Mouse (Mus musculus): ENCODE measurements at regions not wholly inside any gene's neighbourhood (a gene's known extent, or its start where the extent isn't known, plus 50 kb on each side); places are given as distances from the start of the nearest gene placed in this dataset.

DNA sequence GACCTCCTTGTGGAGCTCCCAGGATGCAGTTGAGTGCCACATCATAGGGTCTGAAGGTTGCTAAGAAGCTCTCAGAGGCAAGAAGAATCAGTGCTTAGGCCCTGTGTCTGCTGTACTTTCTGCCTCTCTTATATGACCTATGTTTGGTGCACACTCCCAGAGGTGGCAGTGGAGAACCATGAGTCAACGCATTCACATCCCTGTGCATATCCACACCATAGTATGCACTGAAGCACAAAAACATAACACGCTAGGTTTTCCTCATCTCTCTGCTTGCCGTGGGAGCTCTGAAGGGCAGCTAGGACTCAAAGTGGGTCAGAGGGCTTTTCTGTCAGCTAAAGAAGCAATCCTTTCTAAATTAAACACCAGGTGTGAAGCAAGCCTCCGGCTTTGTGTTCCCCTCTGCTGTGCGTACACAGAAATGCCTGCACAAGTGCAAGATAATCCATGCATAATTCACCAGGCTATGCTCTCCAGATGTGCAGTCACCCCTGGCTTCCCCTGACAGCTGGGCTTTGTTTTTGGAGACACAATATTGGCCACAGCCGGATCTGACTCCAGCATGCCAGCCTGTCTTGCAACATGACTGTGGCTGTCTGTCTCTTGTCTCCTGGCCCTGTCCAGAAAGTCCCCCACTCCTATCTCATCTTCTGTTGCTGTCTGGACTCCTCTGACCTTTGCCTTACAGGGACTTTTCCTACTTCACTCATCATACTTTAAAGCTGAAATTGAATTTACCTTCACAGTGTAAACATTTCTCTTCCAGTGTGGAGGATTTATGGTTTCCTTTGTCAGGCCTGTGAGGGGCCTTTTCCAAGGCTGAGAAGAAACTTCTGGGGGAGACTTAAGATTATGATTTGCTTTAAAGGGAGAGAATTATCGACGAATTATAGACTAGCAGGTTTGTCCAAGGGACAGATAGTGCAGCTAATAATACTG lies 405.1 kb upstream of the Mctp2 start:
- no peaks in the 10 kb centered on the region for H3K4me1 ChIP-seq (ENCODE audit: control insufficient read depth in 2 of 2, insufficient read depth in 2 of 2, low read length in 2 of 2)
- no peak overlapping the region for H3K9ac ChIP-seq (ENCODE audit: low read length)
- H3K27me3 ChIP-seq (ENCODE audit: control insufficient read depth, insufficient read depth, low read length), result no peaks in the 10 kb centered on the region
- 69% methylated on average over 8 of the region's 8 CpGs for WGBS
- no peaks in the 10 kb centered on the region for H3K9me3 ChIP-seq (ENCODE audit: control insufficient read depth, low read length)
- H3K4me2 ChIP-seq (ENCODE audit: low read length), result no peak overlapping the region
- H3K27ac ChIP-seq (replicated peaks in 1 of 2; ENCODE audit: control insufficient read depth in 1 of 2, insufficient read depth in 1 of 2, low read depth in 2 of 2, low read length in 2 of 2), result no peak overlapping the region
- no peak overlapping the region for H3K4me3 ChIP-seq (ENCODE audit: control insufficient read depth in 1 of 2, insufficient read depth in 1 of 2, low read depth in 1 of 2, low read length in 2 of 2)
- no peaks in the 10 kb centered on the region for H3K36me3 ChIP-seq (ENCODE audit: control insufficient read depth, insufficient read depth, low read length)
- no peak for ATAC-seq (ENCODE audit: insufficient number of reproducible peaks, insufficient read depth, low FRiP score, low read depth)

DNA sequence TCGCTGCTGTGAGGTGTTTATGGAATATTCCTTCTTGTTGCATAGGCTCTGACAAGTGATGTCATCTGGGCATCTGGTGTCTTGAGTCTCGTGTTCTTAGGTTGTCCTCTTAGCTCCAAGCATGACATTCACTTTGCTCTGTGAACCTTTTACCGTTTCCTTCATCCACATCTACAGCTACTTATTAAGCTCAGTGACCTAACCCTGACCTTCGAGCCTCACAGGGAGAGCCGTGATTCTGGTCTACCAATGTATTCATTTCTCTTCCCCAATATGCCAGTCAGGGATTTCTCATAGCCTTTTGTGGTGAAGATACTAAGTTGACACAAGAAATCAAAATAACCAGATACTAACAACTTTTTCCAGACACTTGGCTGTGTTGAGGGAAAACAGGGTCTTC lies 409.0 kb upstream of the Mctp2 start:
- Histone ChIP-seq H3K27me3 (ENCODE audit: control insufficient read depth, insufficient read depth, low read length) (no peaks in the 10 kb centered on the region), H3K4me3 (ENCODE audit: control insufficient read depth in 1 of 2, insufficient read depth in 1 of 2, low read depth in 1 of 2, low read length in 2 of 2) (no peak overlapping the region), H3K27ac (replicated peaks in 1 of 2; ENCODE audit: control insufficient read depth in 1 of 2, insufficient read depth in 1 of 2, low read depth in 2 of 2, low read length in 2 of 2) (no peak overlapping the region), H3K4me1 (ENCODE audit: control insufficient read depth in 2 of 2, insufficient read depth in 2 of 2, low read length in 2 of 2) (no peaks in the 10 kb centered on the region), H3K4me2 (ENCODE audit: low read length) (no peak overlapping the region), H3K36me3 (ENCODE audit: control insufficient read depth, insufficient read depth, low read length) (no peaks in the 10 kb centered on the region), H3K9me3 (ENCODE audit: control insufficient read depth, low read length) (no peaks in the 10 kb centered on the region), H3K9ac (ENCODE audit: low read length) (no peak overlapping the region)
- WGBS, result 75% methylated on average over 5 of the region's 5 CpGs
- ATAC-seq (ENCODE audit: insufficient number of reproducible peaks, insufficient read depth, low FRiP score, low read depth), result no peak

DNA sequence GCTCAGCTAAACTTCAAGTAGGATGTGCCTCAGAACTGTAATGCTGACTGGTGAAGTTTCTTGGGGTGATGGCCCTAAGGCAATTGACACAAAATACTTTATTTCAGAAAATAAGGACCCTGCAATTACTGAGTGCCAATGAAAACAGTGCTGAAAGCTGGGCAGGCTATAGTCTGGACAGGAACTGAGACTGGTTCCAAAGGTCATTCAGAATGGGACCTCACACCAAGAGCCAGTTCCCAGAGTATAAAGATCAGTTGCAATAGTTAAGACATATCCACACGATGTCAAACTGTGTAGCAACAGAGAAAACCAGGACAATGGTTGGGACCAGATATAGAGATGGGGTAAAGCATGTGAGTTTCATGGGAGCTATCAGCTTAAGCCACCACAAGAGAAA lies 409.6 kb upstream of the Mctp2 start:
- 57% methylated on average over 1 of the region's 1 CpGs for WGBS

DNA sequence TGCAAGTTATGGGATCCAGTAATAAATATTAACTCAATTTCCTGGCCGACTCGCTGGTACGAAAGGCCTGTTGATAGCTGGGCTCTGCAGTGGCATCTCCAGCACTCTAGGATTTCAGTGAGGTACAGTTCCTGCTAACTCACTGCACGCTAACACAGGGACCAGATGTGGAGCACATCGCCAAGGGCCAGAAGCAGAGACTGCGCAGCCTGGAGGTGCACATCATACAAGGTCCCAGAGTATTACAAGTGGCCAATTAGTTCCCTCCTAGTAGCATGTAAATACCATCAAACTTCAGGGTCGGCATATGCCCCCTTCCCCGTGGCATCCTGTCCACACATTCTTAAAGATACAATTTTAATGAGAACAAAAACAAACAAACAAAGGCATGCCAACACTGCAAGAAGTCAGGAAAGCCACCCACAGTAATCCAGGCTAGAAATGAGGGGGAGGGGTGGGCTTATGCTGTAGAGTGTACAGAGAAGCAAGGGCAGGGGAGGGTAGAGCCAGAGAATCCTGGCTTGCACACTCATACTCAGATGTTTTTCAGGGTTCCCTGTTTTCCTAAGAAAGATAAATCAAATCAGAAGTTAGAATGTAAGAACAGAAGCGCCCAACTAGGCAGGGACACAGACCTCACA lies 419.9 kb upstream of the Mctp2 start:
- Histone ChIP-seq H3K4me3 (ENCODE audit: control insufficient read depth in 1 of 2, insufficient read depth in 1 of 2, low read depth in 1 of 2, low read length in 2 of 2) (no peak overlapping the region), H3K9ac (ENCODE audit: low read length) (no peak overlapping the region), H3K4me1 (ENCODE audit: control insufficient read depth in 2 of 2, insufficient read depth in 2 of 2, low read length in 2 of 2) (no peaks in the 10 kb centered on the region), H3K4me2 (ENCODE audit: low read length) (no peak overlapping the region), H3K9me3 (ENCODE audit: control insufficient read depth, low read length) (no peaks in the 10 kb centered on the region), H3K36me3 (ENCODE audit: control insufficient read depth, insufficient read depth, low read length) (no peaks in the 10 kb centered on the region), H3K27me3 (ENCODE audit: control insufficient read depth, insufficient read depth, low read length) (no peaks in the 10 kb centered on the region), H3K27ac (replicated peaks in 1 of 2; ENCODE audit: control insufficient read depth in 1 of 2, insufficient read depth in 1 of 2, low read depth in 2 of 2, low read length in 2 of 2) (no peak overlapping the region)
- 76% methylated on average over 9 of the region's 9 CpGs for WGBS
- ATAC-seq (ENCODE audit: insufficient number of reproducible peaks, insufficient read depth, low FRiP score, low read depth), result no peak

More for the DNA sequence above, 409.6 kb upstream of the Mctp2 start:
- H3K4me3 ChIP-seq (ENCODE audit: control insufficient read depth in 1 of 2, insufficient read depth in 1 of 2, low read depth in 1 of 2, low read length in 2 of 2), result no peak overlapping the region
- H3K36me3 ChIP-seq (ENCODE audit: control insufficient read depth, insufficient read depth, low read length), result no peaks in the 10 kb centered on the region
- H3K9me3 ChIP-seq (ENCODE audit: control insufficient read depth, low read length), result no peaks in the 10 kb centered on the region
- ATAC-seq (ENCODE audit: insufficient number of reproducible peaks, insufficient read depth, low FRiP score, low read depth), result no peak
- H3K4me2 ChIP-seq (ENCODE audit: low read length), result no peak overlapping the region
- no peak overlapping the region for H3K9ac ChIP-seq (ENCODE audit: low read length)
- H3K4me1 ChIP-seq (ENCODE audit: control insufficient read depth in 2 of 2, insufficient read depth in 2 of 2, low read length in 2 of 2), result no peaks in the 10 kb centered on the region
- no peaks in the 10 kb centered on the region for H3K27me3 ChIP-seq (ENCODE audit: control insufficient read depth, insufficient read depth, low read length)
- no peak overlapping the region for H3K27ac ChIP-seq (replicated peaks in 1 of 2; ENCODE audit: control insufficient read depth in 1 of 2, insufficient read depth in 1 of 2, low read depth in 2 of 2, low read length in 2 of 2)

DNA sequence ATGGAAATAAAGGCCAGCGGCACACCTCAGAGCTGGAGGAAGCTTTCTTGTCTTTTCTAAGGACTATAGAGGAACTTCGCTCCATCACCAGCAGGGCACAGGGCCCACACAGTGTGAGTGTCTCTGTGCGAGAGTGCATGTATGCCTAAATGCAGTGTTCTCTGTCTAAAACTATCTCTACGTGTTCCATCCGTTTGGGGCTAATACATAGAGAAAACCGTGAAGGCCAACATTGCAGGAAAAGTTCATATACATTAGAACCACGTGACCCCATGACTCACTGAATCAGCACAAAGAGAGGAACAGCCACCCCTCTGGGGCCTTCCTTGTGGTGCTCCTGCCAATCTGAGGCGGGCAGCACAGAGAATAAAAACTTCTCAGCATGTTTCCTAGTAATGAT lies 431.4 kb upstream of the Mctp2 start:
- Histone ChIP-seq H3K9ac (ENCODE audit: low read length) (no peak overlapping the region), H3K4me1 (ENCODE audit: control insufficient read depth in 2 of 2, insufficient read depth in 2 of 2, low read length in 2 of 2) (no peaks in the 10 kb centered on the region), H3K27me3 (ENCODE audit: control insufficient read depth, insufficient read depth, low read length) (no peaks in the 10 kb centered on the region), H3K36me3 (ENCODE audit: control insufficient read depth, insufficient read depth, low read length) (no peaks in the 10 kb centered on the region), H3K9me3 (ENCODE audit: control insufficient read depth, low read length) (no peaks in the 10 kb centered on the region), H3K27ac (replicated peaks in 1 of 2; ENCODE audit: control insufficient read depth in 1 of 2, insufficient read depth in 1 of 2, low read depth in 2 of 2, low read length in 2 of 2) (no peak overlapping the region), H3K4me3 (ENCODE audit: control insufficient read depth in 1 of 2, insufficient read depth in 1 of 2, low read depth in 1 of 2, low read length in 2 of 2) (no peak overlapping the region), H3K4me2 (ENCODE audit: low read length) (no peak overlapping the region)
- no peak for ATAC-seq (ENCODE audit: insufficient number of reproducible peaks, insufficient read depth, low FRiP score, low read depth)
- 74% methylated on average over 8 of the region's 8 CpGs for WGBS

DNA sequence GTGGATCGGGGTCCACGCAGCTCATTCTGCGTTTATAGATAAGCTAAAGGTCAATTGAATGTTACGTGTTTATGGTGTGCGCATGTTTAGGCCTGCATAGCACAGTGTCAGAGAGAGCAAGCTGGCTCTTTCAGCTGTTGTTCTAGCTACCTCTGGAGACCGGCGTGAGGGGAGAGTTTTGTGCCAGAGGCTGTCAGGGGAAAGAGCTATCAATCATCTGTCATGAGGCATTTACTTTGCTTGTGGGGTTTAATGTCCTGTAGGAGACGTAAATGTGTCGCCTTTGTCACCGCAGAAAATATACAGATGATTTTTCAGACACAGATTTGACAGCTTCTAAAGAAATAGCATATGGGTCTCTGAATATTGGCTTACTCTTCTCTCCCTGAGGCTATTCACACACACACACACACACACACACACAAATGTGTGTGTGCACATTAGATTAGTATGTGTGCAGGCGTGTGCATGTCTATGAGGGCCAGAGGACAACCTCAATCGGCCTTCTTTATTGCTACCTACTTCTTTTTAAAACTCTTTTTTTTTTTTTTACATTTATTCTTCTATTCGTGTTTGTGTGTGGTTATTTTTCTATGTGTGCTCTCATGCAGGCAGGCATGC lies 432.0 kb upstream of the Mctp2 start:
- H3K4me3 ChIP-seq (ENCODE audit: control insufficient read depth in 1 of 2, insufficient read depth in 1 of 2, low read depth in 1 of 2, low read length in 2 of 2), result no peak overlapping the region
- H3K9me3 ChIP-seq (ENCODE audit: control insufficient read depth, low read length), result no peaks in the 10 kb centered on the region
- H3K27me3 ChIP-seq (ENCODE audit: control insufficient read depth, insufficient read depth, low read length), result no peaks in the 10 kb centered on the region
- no peak overlapping the region for H3K9ac ChIP-seq (ENCODE audit: low read length)
- H3K4me1 ChIP-seq (ENCODE audit: control insufficient read depth in 2 of 2, insufficient read depth in 2 of 2, low read length in 2 of 2), result no peaks in the 10 kb centered on the region
- no peak overlapping the region for H3K4me2 ChIP-seq (ENCODE audit: low read length)
- H3K36me3 ChIP-seq (ENCODE audit: control insufficient read depth, insufficient read depth, low read length), result no peaks in the 10 kb centered on the region
- WGBS, result 75% methylated on average over 13 of the region's 13 CpGs
- ATAC-seq (ENCODE audit: insufficient number of reproducible peaks, insufficient read depth, low FRiP score, low read depth), result no peak
- no peak overlapping the region for H3K27ac ChIP-seq (replicated peaks in 1 of 2; ENCODE audit: control insufficient read depth in 1 of 2, insufficient read depth in 1 of 2, low read depth in 2 of 2, low read length in 2 of 2)

DNA sequence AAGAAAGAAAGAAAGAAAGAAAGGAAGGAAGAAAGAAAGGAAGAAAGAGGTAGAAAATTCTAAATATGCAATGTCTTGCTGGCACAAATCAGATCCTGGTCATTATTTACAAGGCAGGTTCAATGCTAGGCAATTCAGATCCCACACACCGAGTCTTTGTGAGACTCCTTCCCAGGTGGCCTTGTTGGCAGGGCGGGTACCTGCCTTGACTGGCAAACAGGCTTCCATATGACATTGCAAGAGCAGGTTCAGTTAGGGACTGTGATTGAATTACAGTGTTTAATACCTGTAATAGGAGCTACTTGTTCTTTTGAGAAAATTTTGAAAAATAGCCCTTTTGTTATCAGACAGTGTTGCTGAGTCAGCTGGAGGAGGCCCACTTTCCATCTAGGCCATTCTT lies 436.0 kb upstream of the Mctp2 start:
- Histone ChIP-seq H3K27ac (replicated peaks in 1 of 2; ENCODE audit: control insufficient read depth in 1 of 2, insufficient read depth in 1 of 2, low read depth in 2 of 2, low read length in 2 of 2) (no peak overlapping the region), H3K36me3 (ENCODE audit: control insufficient read depth, insufficient read depth, low read length) (no peaks in the 10 kb centered on the region), H3K4me1 (ENCODE audit: control insufficient read depth in 2 of 2, insufficient read depth in 2 of 2, low read length in 2 of 2) (no peaks in the 10 kb centered on the region), H3K9ac (ENCODE audit: low read length) (no peak overlapping the region), H3K4me3 (ENCODE audit: control insufficient read depth in 1 of 2, insufficient read depth in 1 of 2, low read depth in 1 of 2, low read length in 2 of 2) (no peak overlapping the region), H3K9me3 (ENCODE audit: control insufficient read depth, low read length) (no peaks in the 10 kb centered on the region), H3K27me3 (ENCODE audit: control insufficient read depth, insufficient read depth, low read length) (no peaks in the 10 kb centered on the region), H3K4me2 (ENCODE audit: low read length) (no peak overlapping the region)
- ATAC-seq (ENCODE audit: insufficient number of reproducible peaks, insufficient read depth, low FRiP score, low read depth), result no peak
- 61% methylated on average over 2 of the region's 2 CpGs for WGBS

Measured in heart, embryonic 14.5 days (tissue).